In the genomic region with DNA sequence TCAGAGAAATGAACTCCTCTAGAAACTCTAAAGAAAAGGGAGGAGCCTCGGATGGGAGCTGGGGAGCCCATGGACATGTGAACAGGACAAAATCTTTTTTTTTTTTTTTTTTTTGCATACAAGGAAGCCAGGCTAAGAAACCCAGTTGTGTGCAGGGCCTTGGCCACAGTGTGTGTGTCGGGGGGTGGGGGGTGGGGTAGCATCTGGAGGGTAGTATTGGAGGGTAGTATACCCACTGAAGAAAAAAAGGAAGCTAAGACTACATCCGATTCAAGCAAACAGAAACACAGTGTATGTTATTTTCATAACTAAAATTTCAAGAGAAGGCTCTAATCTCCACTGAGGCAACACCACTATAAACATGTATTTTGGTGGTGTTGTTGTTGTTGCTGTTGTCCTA, we compare ENCODE assay signal across 20 mouse cellular contexts. TPM values are rescaled to one million over a fixed set of nuclear protein-coding genes. Genes with fewer than 3 reads are reported as not detected.
DNase-seq lines count a peak whose midpoint lies in the region; ATAC-seq lines count a peak whose summit lies in the region.
"Had no signal": no experiment of that assay in that cellular context is flagged by ENCODE, and none has a peak within 500 bp of the region (broad histone marks: within the 10 kb centered on the region; RNA-seq: fewer than 3 reads in every experiment).

No protein-coding gene starts in this region.

- WGBS in hindbrain, embryonic 12.5 days: 85% methylated on average over 3 of the region's 3 CpGs
- WGBS in hindbrain, embryonic 10.5 days: 80% methylated on average over 3 of the region's 3 CpGs
- WGBS in stomach, embryonic 15.5 days: 59% methylated on average over 3 of the region's 3 CpGs
- WGBS in intestine, embryonic 15.5 days: 69% methylated on average over 3 of the region's 3 CpGs

- H3K36me3 ChIP-seq in hindbrain, embryonic 12.5 days: no peaks in the 10 kb centered on the region
- no peaks in the 10 kb centered on the region for H3K36me3 ChIP-seq in hindbrain, embryonic 10.5 days
- no peaks in the 10 kb centered on the region for H3K36me3 ChIP-seq in stomach, embryonic 15.5 days
- no peaks in the 10 kb centered on the region for H3K36me3 ChIP-seq in intestine, embryonic 15.5 days
- H3K36me3 ChIP-seq: embryonic facial prominence, embryonic 12.5 days; midbrain, embryonic 15.5 days had no signal

- no peak overlapping the region for H3K4me2 ChIP-seq in hindbrain, embryonic 12.5 days (replicated peaks)
- no peak overlapping the region for H3K4me2 ChIP-seq in stomach, embryonic 15.5 days
- H3K4me2 ChIP-seq in intestine, embryonic 15.5 days (replicated peaks): no peak overlapping the region
- H3K4me2 ChIP-seq: embryonic facial prominence, embryonic 12.5 days; midbrain, embryonic 15.5 days had no signal

- H3K27me3 ChIP-seq in hindbrain, embryonic 12.5 days: no peaks in the 10 kb centered on the region
- no peaks in the 10 kb centered on the region for H3K27me3 ChIP-seq in hindbrain, embryonic 10.5 days (ENCODE audit: insufficient read depth, poor library complexity, severe bottlenecking)
- no peaks in the 10 kb centered on the region for H3K27me3 ChIP-seq in stomach, embryonic 15.5 days (replicated peaks)
- H3K27me3 ChIP-seq in intestine, embryonic 15.5 days (replicated peaks): no peaks in the 10 kb centered on the region
- H3K27me3 ChIP-seq: embryonic facial prominence, embryonic 12.5 days; midbrain, embryonic 15.5 days had no signal

- ATAC-seq in hindbrain, embryonic 12.5 days (ENCODE audit: low FRiP score): no peak
- peak; percentile 63 for ATAC-seq in granulocyte monocyte progenitor cell, adult 5-6 weeks (replicated peaks; ENCODE audit: poor library complexity, severe bottlenecking)
- no peak for ATAC-seq in stomach, embryonic 15.5 days (ENCODE audit: insufficient read depth, low FRiP score, low read depth)
- ATAC-seq in intestine, embryonic 15.5 days: no peak
- ATAC-seq: midbrain, embryonic 15.5 days had no signal

- no peak for DNase-seq in hindbrain, embryonic 10.5 days (ENCODE audit: low spot score)
- DNase-seq in urinary bladder, adult 18-20 months (ENCODE audit: low spot score in 2 of 2): no peak
- DNase-seq: adrenal gland, postnatal 36 days; B cell, adult 2 months; cerebellum, adult 2 months; gastrocnemius, postnatal 14 days; kidney, adult 2 months; kidney, postnatal 10 days; lung, adult 18-20 months; lung, postnatal 14 days; right cerebral cortex, postnatal 25 days; thymus, postnatal 36 days had no signal

- H3K4me1 ChIP-seq in hindbrain, embryonic 12.5 days: peaks cover 55% of the 10 kb centered on the region
- H3K4me1 ChIP-seq in hindbrain, embryonic 10.5 days (replicated peaks): peaks cover 69% of the 10 kb centered on the region
- peaks cover 37% of the 10 kb centered on the region for H3K4me1 ChIP-seq in brown adipose tissue, adult 24 weeks (ENCODE audit: control insufficient read depth, insufficient read depth, insufficient read length, low read length)
- H3K4me1 ChIP-seq in stomach, embryonic 15.5 days: peaks cover 62% of the 10 kb centered on the region
- peaks cover 44% of the 10 kb centered on the region for H3K4me1 ChIP-seq in intestine, embryonic 15.5 days (replicated peaks)
- H3K4me1 ChIP-seq: megakaryocyte, embryonic 14.5 days had no signal

- no peaks in the 10 kb centered on the region for H3K9me3 ChIP-seq in hindbrain, embryonic 12.5 days (replicated peaks)
- H3K9me3 ChIP-seq in hindbrain, embryonic 10.5 days: no peaks in the 10 kb centered on the region
- H3K9me3 ChIP-seq in stomach, embryonic 15.5 days: no peaks in the 10 kb centered on the region
- H3K9me3 ChIP-seq in intestine, embryonic 15.5 days: no peaks in the 10 kb centered on the region
- H3K9me3 ChIP-seq: embryonic facial prominence, embryonic 12.5 days; megakaryocyte, embryonic 14.5 days; midbrain, embryonic 15.5 days had no signal

- no peak overlapping the region for H3K9ac ChIP-seq in hindbrain, embryonic 12.5 days
- H3K9ac ChIP-seq in stomach, embryonic 15.5 days: no peak overlapping the region
- no peak overlapping the region for H3K9ac ChIP-seq in intestine, embryonic 15.5 days
- H3K9ac ChIP-seq: embryonic facial prominence, embryonic 12.5 days; midbrain, embryonic 15.5 days had no signal

- peak overlapping the region; percentile 30; the same call in 1 of the 2 replicates for H3K27ac ChIP-seq in hindbrain, embryonic 12.5 days
- H3K27ac ChIP-seq in hindbrain, embryonic 10.5 days: no peak overlapping the region
- peak overlapping the region; percentile 61 for H3K27ac ChIP-seq in brown adipose tissue, adult 24 weeks (replicated peaks; ENCODE audit: low read depth, low read length)
- peak overlapping the region; percentile 73 for H3K27ac ChIP-seq in stomach, embryonic 15.5 days
- no peak overlapping the region for H3K27ac ChIP-seq in intestine, embryonic 15.5 days
- H3K27ac ChIP-seq: midbrain, embryonic 15.5 days had no signal

- H3K4me3 ChIP-seq in hindbrain, embryonic 12.5 days: no peak overlapping the region
- no peak overlapping the region for H3K4me3 ChIP-seq in hindbrain, embryonic 10.5 days
- H3K4me3 ChIP-seq in brown adipose tissue, adult 24 weeks (ENCODE audit: insufficient read depth, low read depth, low read length): no peak overlapping the region
- H3K4me3 ChIP-seq in stomach, embryonic 15.5 days (replicated peaks): no peak overlapping the region
- no peak overlapping the region for H3K4me3 ChIP-seq in intestine, embryonic 15.5 days (replicated peaks)
- H3K4me3 ChIP-seq: embryonic facial prominence, embryonic 12.5 days; megakaryocyte, embryonic 14.5 days; midbrain, embryonic 15.5 days had no signal

RNA-seq across cellular contexts. Expression of a gene that starts 50.0 kb away (rescaled TPM):
- 54.9 and 58.4 TPM in 2 replicates for polyA plus RNA-seq in hindbrain, embryonic 12.5 days (2016; fragmentation: Nextera tagmentation; extraction: Ambion mirVana)
- 54.4 and 55.9 TPM in 2 replicates for polyA plus RNA-seq in hindbrain, embryonic 10.5 days (2016; fragmentation: Nextera tagmentation; extraction: Ambion mirVana)
- polyA plus RNA-seq in brown adipose tissue, adult 24 weeks (2012; ENCODE audit: insufficient read depth, insufficient read length, missing spikeins): 7.8 and 8.8 TPM in 2 replicates
- total RNA-seq in granulocyte monocyte progenitor cell, adult 5-6 weeks (2014; fragmentation: Nextera tagmentation): 21.6 and 25.7 TPM in 2 replicates
- total RNA-seq in granulocyte monocyte progenitor cell, adult 5-6 weeks (2017): 30.3 and 30.6 TPM in 2 replicates
- 39.1 and 44.8 TPM in 2 replicates for polyA plus RNA-seq in stomach, embryonic 15.5 days (2015; fragmentation: Nextera tagmentation; extraction: Ambion mirVana)
- polyA plus RNA-seq in intestine, embryonic 15.5 days (2015; fragmentation: Nextera tagmentation; extraction: Ambion mirVana): 22.1 and 22.7 TPM in 2 replicates

Comparison
In these comparisons a context has a peak if more than half of its experiments do, and no peak if none do; other contexts are left out.
1. H3K27ac ChIP-seq: peak in hindbrain, embryonic 12.5 days (single experiment), brown adipose tissue, adult 24 weeks (single experiment) and stomach, embryonic 15.5 days (single experiment); none in hindbrain, embryonic 10.5 days (single experiment) and intestine, embryonic 15.5 days (single experiment).